Mouse (Mus musculus): ENCODE measurements around the gene Pdzk1. TPM values are rescaled to one million over a fixed set of nuclear protein-coding genes. Genes with fewer than 3 reads are reported as not detected.

Pdzk1 gene
- polyA plus RNA-seq, 1 experiment from 2014 or later = 45.2 TPM

- H3K27ac ChIP-seq (ENCODE audit: low read length) = no peak overlapping the region
- no peak overlapping the region for H3K9ac ChIP-seq (ENCODE audit: low read depth, low read length)
- ATAC-seq = peak; percentile 74
- peaks cover 15% of the 10 kb centered on the region for H3K4me1 ChIP-seq (ENCODE audit: control insufficient read depth, insufficient read depth, low read length)
- H3K4me3 ChIP-seq (ENCODE audit: low read length) = peak overlapping the region; percentile 12; the same call in 1 of the 2 replicates
- H3K4me2 ChIP-seq (ENCODE audit: low read depth, low read length) = peak overlapping the region; percentile 43
- no peaks in the 10 kb centered on the region for H3K36me3 ChIP-seq (ENCODE audit: control insufficient read depth, insufficient read depth, low read length)
- H3K27me3 ChIP-seq (replicated peaks; ENCODE audit: control insufficient read depth, insufficient read depth, low read length) = no peaks in the 10 kb centered on the region
- 37% methylated on average over 20 of the region's 20 CpGs for WGBS
- H3K9me3 ChIP-seq (ENCODE audit: control insufficient read depth, low read length) = no peaks in the 10 kb centered on the region
Measured at GRCm38 (mm10) chr3:96812395-96813091, 16.5 kb upstream of the Pdzk1 start.

- Histone ChIP-seq H3K36me3 (ENCODE audit: control insufficient read depth, insufficient read depth, low read length) (no peaks in the 10 kb centered on the region), H3K4me2 (ENCODE audit: low read depth, low read length) (peak overlapping the region; percentile 43), H3K4me1 (ENCODE audit: control insufficient read depth, insufficient read depth, low read length) (peaks cover 15% of the 10 kb centered on the region), H3K27me3 (replicated peaks; ENCODE audit: control insufficient read depth, insufficient read depth, low read length) (no peaks in the 10 kb centered on the region), H3K9me3 (ENCODE audit: control insufficient read depth, low read length) (no peaks in the 10 kb centered on the region), H3K27ac (ENCODE audit: low read length) (no peak overlapping the region), H3K9ac (ENCODE audit: low read depth, low read length) (no peak overlapping the region), H3K4me3 (ENCODE audit: low read length) (no peak overlapping the region; the same call in 1 of the 2 replicates)
- peak; percentile 85 for ATAC-seq
- 17% methylated on average over 9 of the region's 9 CpGs for WGBS
Measured at GRCm38 (mm10) chr3:96813106-96813505, 16.0 kb upstream of the Pdzk1 start.

- Histone ChIP-seq H3K9me3 (ENCODE audit: control insufficient read depth, low read length) (no peaks in the 10 kb centered on the region), H3K4me1 (ENCODE audit: control insufficient read depth, insufficient read depth, low read length) (peaks cover 15% of the 10 kb centered on the region), H3K9ac (ENCODE audit: low read depth, low read length) (no peak overlapping the region), H3K27ac (ENCODE audit: low read length) (no peak overlapping the region; the same call in 1 of the 2 replicates), H3K36me3 (ENCODE audit: control insufficient read depth, insufficient read depth, low read length) (no peaks in the 10 kb centered on the region), H3K27me3 (replicated peaks; ENCODE audit: control insufficient read depth, insufficient read depth, low read length) (no peaks in the 10 kb centered on the region), H3K4me2 (ENCODE audit: low read depth, low read length) (peak overlapping the region; percentile 25), H3K4me3 (ENCODE audit: low read length) (no peak overlapping the region; the same call in 1 of the 2 replicates)
- WGBS = 54% methylated on average over 7 of the region's 7 CpGs
- peak; percentile 80 for ATAC-seq
Measured at GRCm38 (mm10) chr3:96813591-96814244, 15.4 kb upstream of the Pdzk1 start.

- peaks cover 15% of the 10 kb centered on the region for H3K4me1 ChIP-seq (ENCODE audit: control insufficient read depth, insufficient read depth, low read length)
- H3K36me3 ChIP-seq (ENCODE audit: control insufficient read depth, insufficient read depth, low read length) = no peaks in the 10 kb centered on the region
- WGBS = 63% methylated on average over 6 of the region's 6 CpGs
- no peak overlapping the region for H3K27ac ChIP-seq (ENCODE audit: low read length)
- no peak overlapping the region for H3K4me3 ChIP-seq (ENCODE audit: low read length)
- H3K4me2 ChIP-seq (ENCODE audit: low read depth, low read length) = no peak overlapping the region
- ATAC-seq = no peak
- H3K9ac ChIP-seq (ENCODE audit: low read depth, low read length) = no peak overlapping the region
- no peaks in the 10 kb centered on the region for H3K9me3 ChIP-seq (ENCODE audit: control insufficient read depth, low read length)
- no peaks in the 10 kb centered on the region for H3K27me3 ChIP-seq (replicated peaks; ENCODE audit: control insufficient read depth, insufficient read depth, low read length)
Measured at GRCm38 (mm10) chr3:96814342-96814741, 14.7 kb upstream of the Pdzk1 start.

GRCm38 (mm10) chr3:96820116-96820915 is 8.8 kb upstream of the Pdzk1 start:
- Histone ChIP-seq H3K9me3 (ENCODE audit: control insufficient read depth, low read length) (no peaks in the 10 kb centered on the region), H3K4me2 (ENCODE audit: low read depth, low read length) (no peak overlapping the region), H3K27ac (ENCODE audit: low read length) (no peak overlapping the region), H3K4me3 (ENCODE audit: low read length) (no peak overlapping the region), H3K4me1 (ENCODE audit: control insufficient read depth, insufficient read depth, low read length) (no peaks in the 10 kb centered on the region), H3K9ac (ENCODE audit: low read depth, low read length) (no peak overlapping the region), H3K36me3 (ENCODE audit: control insufficient read depth, insufficient read depth, low read length) (no peaks in the 10 kb centered on the region), H3K27me3 (replicated peaks; ENCODE audit: control insufficient read depth, insufficient read depth, low read length) (no peaks in the 10 kb centered on the region)
- WGBS = 79% methylated on average over 6 of the region's 6 CpGs
- ATAC-seq = no peak

- H3K27ac ChIP-seq (ENCODE audit: low read length) = no peak overlapping the region
- no peak overlapping the region for H3K4me2 ChIP-seq (ENCODE audit: low read depth, low read length)
- H3K36me3 ChIP-seq (ENCODE audit: control insufficient read depth, insufficient read depth, low read length) = no peaks in the 10 kb centered on the region
- no peak for ATAC-seq
- H3K9me3 ChIP-seq (ENCODE audit: control insufficient read depth, low read length) = no peaks in the 10 kb centered on the region
- H3K4me3 ChIP-seq (ENCODE audit: low read length) = no peak overlapping the region
- 86% methylated on average over 4 of the region's 4 CpGs for WGBS
- no peaks in the 10 kb centered on the region for H3K4me1 ChIP-seq (ENCODE audit: control insufficient read depth, insufficient read depth, low read length)
- H3K9ac ChIP-seq (ENCODE audit: low read depth, low read length) = no peak overlapping the region
- no peaks in the 10 kb centered on the region for H3K27me3 ChIP-seq (replicated peaks; ENCODE audit: control insufficient read depth, insufficient read depth, low read length)
Measured at GRCm38 (mm10) chr3:96821581-96821980, 7.5 kb upstream of the Pdzk1 start.

GRCm38 (mm10) chr3:96823701-96824100 is 5.4 kb upstream of the Pdzk1 start:
- H3K36me3 ChIP-seq (ENCODE audit: control insufficient read depth, insufficient read depth, low read length) = no peaks in the 10 kb centered on the region
- peak; percentile 80 for ATAC-seq
- H3K9ac ChIP-seq (ENCODE audit: low read depth, low read length) = no peak overlapping the region
- H3K27ac ChIP-seq (ENCODE audit: low read length) = no peak overlapping the region
- no peaks in the 10 kb centered on the region for H3K27me3 ChIP-seq (replicated peaks; ENCODE audit: control insufficient read depth, insufficient read depth, low read length)
- no peak overlapping the region for H3K4me2 ChIP-seq (ENCODE audit: low read depth, low read length)
- H3K9me3 ChIP-seq (ENCODE audit: control insufficient read depth, low read length) = no peaks in the 10 kb centered on the region
- WGBS = 37% methylated on average over 3 of the region's 3 CpGs
- no peak overlapping the region for H3K4me3 ChIP-seq (ENCODE audit: low read length)
- no peaks in the 10 kb centered on the region for H3K4me1 ChIP-seq (ENCODE audit: control insufficient read depth, insufficient read depth, low read length)

- H3K27ac ChIP-seq (ENCODE audit: low read length) = no peak overlapping the region
- H3K9me3 ChIP-seq (ENCODE audit: control insufficient read depth, low read length) = no peaks in the 10 kb centered on the region
- no peaks in the 10 kb centered on the region for H3K36me3 ChIP-seq (ENCODE audit: control insufficient read depth, insufficient read depth, low read length)
- no peak overlapping the region for H3K4me2 ChIP-seq (ENCODE audit: low read depth, low read length)
- no peak for ATAC-seq
- peaks cover 6% of the 10 kb centered on the region; the same call in 1 of the 2 replicates for H3K4me1 ChIP-seq (ENCODE audit: control insufficient read depth, insufficient read depth, low read length)
- no peak overlapping the region for H3K4me3 ChIP-seq (ENCODE audit: low read length)
- no peak overlapping the region for H3K9ac ChIP-seq (ENCODE audit: low read depth, low read length)
- H3K27me3 ChIP-seq (replicated peaks; ENCODE audit: control insufficient read depth, insufficient read depth, low read length) = no peaks in the 10 kb centered on the region
- 84% methylated on average over 12 of the region's 12 CpGs for WGBS
Measured at GRCm38 (mm10) chr3:96824614-96825013, 4.5 kb upstream of the Pdzk1 start.

GRCm38 (mm10) chr3:96825261-96825660 is 3.8 kb upstream of the Pdzk1 start:
- Histone ChIP-seq H3K4me3 (ENCODE audit: low read length) (no peak overlapping the region), H3K4me2 (ENCODE audit: low read depth, low read length) (no peak overlapping the region), H3K9me3 (ENCODE audit: control insufficient read depth, low read length) (no peaks in the 10 kb centered on the region), H3K36me3 (ENCODE audit: control insufficient read depth, insufficient read depth, low read length) (no peaks in the 10 kb centered on the region), H3K9ac (ENCODE audit: low read depth, low read length) (no peak overlapping the region), H3K4me1 (ENCODE audit: control insufficient read depth, insufficient read depth, low read length) (peaks cover 8% of the 10 kb centered on the region), H3K27ac (ENCODE audit: low read length) (no peak overlapping the region), H3K27me3 (replicated peaks; ENCODE audit: control insufficient read depth, insufficient read depth, low read length) (no peaks in the 10 kb centered on the region)
- WGBS = 51% methylated on average over 11 of the region's 11 CpGs
- no peak for ATAC-seq
